Mouse (Mus musculus): ENCODE data around the gene Spag7.

DNA sequence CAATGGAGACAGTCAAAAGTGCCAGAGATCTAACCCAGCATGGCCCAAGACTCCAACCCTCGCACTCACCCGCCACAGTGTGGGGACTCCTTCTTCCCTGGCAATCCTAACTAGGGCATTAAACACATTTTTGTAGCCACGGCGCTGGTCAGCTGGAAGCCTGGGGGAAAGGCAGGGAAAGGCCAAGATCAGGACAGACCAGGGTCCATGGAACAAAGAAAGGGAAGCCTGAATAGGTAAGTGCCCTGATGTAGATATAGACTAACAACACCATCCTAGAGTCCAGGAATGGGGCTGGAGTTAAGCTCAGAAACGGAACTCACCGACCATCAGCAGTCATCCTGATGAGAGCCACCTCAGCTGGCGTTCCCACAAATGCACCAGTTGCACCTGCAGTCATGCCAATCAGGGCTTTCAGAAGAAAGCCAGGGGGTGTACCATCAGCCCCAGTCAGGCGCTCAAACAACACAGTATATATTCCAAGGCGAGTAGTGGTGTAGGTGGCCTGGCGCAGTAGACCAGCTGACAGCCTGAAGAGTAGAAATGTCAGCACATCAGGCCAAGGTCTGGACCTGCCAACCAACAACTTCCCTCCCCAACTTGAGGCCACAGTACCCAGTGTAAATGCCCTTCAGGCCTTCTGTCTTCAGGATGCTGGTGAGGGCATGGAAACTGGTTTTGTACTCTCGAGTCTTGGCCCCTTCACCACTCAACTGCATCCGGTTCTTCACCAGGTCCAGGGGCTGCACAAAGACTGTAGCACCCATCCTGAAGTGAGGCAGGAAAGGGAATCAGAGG, 23.6 kb downstream of the Spag7 start:
- no peak for TF ChIP-seq POLR2A (IDR thresholded peaks at IDR 0.05; ENCODE audit: control insufficient read depth, low read depth, low read length)
- no peak for TF ChIP-seq CTCF (IDR thresholded peaks at IDR 0.05; ENCODE audit: control insufficient read depth, insufficient read depth, insufficient replicate concordance, low read depth, low read length)
